Mouse (Mus musculus) kidney, embryonic 15.5 days (tissue): ENCODE data around the gene Otud7a. TPM values are rescaled to one million over a fixed set of nuclear protein-coding genes. Genes with fewer than 3 reads are reported as not detected.

Source experiments
- ATAC-seq: fragments of 200-750 bp; cut with Nextera tagmentation; replicated peaks from 2 replicates; pipeline ENCODE4 v1.8.0; 2017; ENCODE audit warnings: moderate TSS enrichment; ENCODE audit not compliant: low FRiP score
- H3K27ac ChIP-seq: fragments of 300-500 bp; sonication (generic); 2 replicates; pipeline ENCODE4 v1.5.1; 2015; ENCODE audit warnings: mild to moderate bottlenecking, inconsistent platforms
- H3K27me3 ChIP-seq: fragments of 300-500 bp; sonication (generic); 2 replicates; pipeline ENCODE4 v1.6.1; 2015; ENCODE audit warnings: inconsistent platforms
- H3K36me3 ChIP-seq: fragments of 300-500 bp; sonication (generic); 2 replicates; pipeline ENCODE4 v1.6.1; 2015; ENCODE audit warnings: inconsistent platforms
- H3K4me1 ChIP-seq: fragments of 300-500 bp; sonication (generic); 2 replicates; pipeline ENCODE4 v1.6.1; 2015; ENCODE audit warnings: inconsistent platforms
- H3K4me2 ChIP-seq: fragments of 300-500 bp; sonication (generic); 2 replicates; pipeline ENCODE4 v1.6.1; 2015; ENCODE audit warnings: moderate library complexity, mild to moderate bottlenecking, inconsistent platforms
- H3K4me3 ChIP-seq: fragments of 300-500 bp; sonication (generic); replicated peaks from 2 replicates; pipeline ENCODE4 v1.5.1; 2015; ENCODE audit warnings: mild to moderate bottlenecking, inconsistent platforms
- H3K9ac ChIP-seq: fragments of 300-500 bp; sonication (generic); 2 replicates; pipeline ENCODE4 v1.6.1; 2015; ENCODE audit warnings: mild to moderate bottlenecking, inconsistent platforms
- H3K9me3 ChIP-seq: fragments of 300-500 bp; sonication (generic); replicated peaks from 2 replicates; pipeline ENCODE4 v1.6.1; 2016; ENCODE audit warnings: inconsistent platforms
- WGBS: fragments of 180-500 bp; shearing (Covaris S2); methylation state at CpG from one replicate; pipeline ENCODE4 v1.1.7; 2015; ENCODE audit warnings: mixed read lengths; 5-methylcytosine and 5-hydroxymethylcytosine counted together
- polyA plus RNA-seq: library from polyadenylated mRNA; unstranded; fragments of >200 nt; fragmentation: Nextera tagmentation; extraction: Ambion mirVana; gene quantifications from 2 replicates; pipeline ENCODE4 v1.2.1, GENCODE M21; 2015

The Otud7a gene
- polyA plus RNA-seq, 1 experiment from 2014 or later = 0.14 TPM

DNA sequence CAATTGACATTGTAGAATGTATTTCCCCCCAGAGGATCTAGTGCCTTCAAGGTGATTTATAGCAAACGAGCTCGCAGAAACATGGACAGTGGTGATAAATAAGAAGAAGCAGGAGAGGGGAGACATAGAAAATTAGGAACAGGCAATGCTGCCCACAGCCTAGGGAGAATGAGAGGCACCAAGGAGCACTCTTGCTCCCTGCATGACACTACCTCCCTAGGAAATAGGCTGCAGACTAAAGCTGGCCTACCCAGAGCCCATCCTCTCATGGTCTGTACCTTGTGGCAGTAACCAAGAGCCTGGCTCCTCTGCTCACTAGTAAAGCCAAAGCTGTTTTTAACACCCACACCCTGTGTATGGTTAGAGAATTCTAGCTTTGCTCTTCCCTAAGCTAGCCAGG is 138.8 kb downstream of the Otud7a start:
- no peak overlapping the region for H3K4me2 ChIP-seq
- ATAC-seq = no peak
- no peak overlapping the region for H3K4me3 ChIP-seq
- 68% methylated on average over 2 of the region's 2 CpGs for WGBS
- H3K9ac ChIP-seq = no peak overlapping the region
- H3K9me3 ChIP-seq = no peaks in the 10 kb centered on the region
- H3K27me3 ChIP-seq = no peaks in the 10 kb centered on the region
- no peak overlapping the region for H3K27ac ChIP-seq
- no peaks in the 10 kb centered on the region for H3K4me1 ChIP-seq
- H3K36me3 ChIP-seq = no peaks in the 10 kb centered on the region

DNA sequence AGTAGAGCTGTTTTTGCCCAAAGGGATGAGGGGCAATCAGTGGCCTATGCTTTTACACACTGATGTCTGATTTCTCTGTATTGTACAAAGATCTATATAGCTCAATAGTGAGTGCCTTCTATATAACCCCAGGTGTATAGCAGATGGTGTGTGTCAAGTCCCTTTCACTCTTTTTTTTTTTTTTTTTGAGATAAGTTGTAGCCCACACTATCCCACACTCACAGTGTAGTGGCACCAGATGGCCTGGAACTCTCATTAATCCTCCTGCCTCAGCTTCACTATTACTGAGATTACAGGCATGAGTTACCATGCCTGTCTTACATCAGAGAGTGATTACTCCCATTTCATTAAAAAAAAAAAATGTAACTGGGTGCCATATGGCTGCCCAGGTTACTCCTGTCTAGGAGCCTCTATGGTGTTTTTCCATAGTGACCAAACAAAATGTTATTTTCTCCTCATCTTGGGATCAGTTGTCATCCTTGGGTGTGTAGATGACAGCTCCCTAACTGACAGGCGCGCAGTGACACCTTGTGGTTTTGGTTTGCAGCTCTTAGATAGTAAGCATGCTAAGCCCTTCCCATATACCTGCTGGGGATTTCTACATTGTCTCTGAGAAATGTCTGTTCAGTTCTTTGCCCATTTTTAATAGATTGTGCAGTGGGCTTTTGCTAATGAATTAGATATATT is 141.8 kb downstream of the Otud7a start:
- ATAC-seq = no peak
- Histone ChIP-seq H3K4me2 (no peak overlapping the region), H3K9ac (no peak overlapping the region), H3K27ac (no peak overlapping the region), H3K4me1 (no peaks in the 10 kb centered on the region), H3K27me3 (no peaks in the 10 kb centered on the region), H3K4me3 (no peak overlapping the region), H3K36me3 (no peaks in the 10 kb centered on the region), H3K9me3 (no peaks in the 10 kb centered on the region)
- 53% methylated on average over 2 of the region's 2 CpGs for WGBS

DNA sequence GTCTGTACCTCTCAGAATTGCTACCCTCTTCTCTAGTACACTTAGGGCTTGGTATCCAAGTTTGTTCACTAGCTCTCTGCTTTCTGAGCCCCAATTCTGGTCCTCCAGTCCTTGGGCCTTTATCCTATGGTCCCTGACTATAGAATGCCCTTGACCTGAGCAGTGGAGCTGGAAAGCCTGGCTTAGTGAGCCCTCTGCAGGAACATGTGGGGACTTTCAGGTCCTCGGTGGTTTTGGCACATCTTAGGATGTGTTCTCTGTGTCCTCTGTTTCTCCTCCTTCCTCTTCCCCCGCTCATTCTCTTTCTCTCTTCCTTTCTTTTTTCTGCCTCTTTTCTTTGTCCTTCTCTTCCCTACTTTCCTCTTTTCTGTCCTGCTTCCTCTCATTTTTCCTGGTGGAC is 145.8 kb downstream of the Otud7a start:
- Histone ChIP-seq H3K27me3 (no peaks in the 10 kb centered on the region), H3K4me2 (no peak overlapping the region), H3K9me3 (no peaks in the 10 kb centered on the region), H3K4me3 (no peak overlapping the region), H3K36me3 (no peaks in the 10 kb centered on the region), H3K27ac (no peak overlapping the region), H3K9ac (no peak overlapping the region), H3K4me1 (no peaks in the 10 kb centered on the region)
- ATAC-seq = no peak
- WGBS = 64% methylated on average over 2 of the region's 2 CpGs

DNA sequence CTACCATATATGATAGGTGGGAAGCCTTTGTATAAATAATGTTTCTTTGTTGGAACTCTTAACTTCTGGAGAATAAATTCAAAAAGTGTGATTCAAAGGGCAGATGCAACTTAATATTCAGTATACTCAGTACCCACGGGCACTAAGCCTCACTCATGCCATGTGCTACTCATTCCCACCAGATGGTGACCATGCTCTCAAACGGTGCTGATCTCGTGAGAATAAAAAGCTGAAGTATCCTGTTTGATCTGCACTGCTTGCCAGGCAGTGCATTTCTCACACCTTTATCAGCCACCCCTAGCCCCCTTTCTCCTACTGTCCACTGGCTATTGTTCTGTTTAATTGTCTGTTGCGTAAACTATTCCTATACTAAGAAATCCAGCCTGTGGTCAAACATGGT is 146.8 kb downstream of the Otud7a start:
- Histone ChIP-seq H3K27me3 (no peaks in the 10 kb centered on the region), H3K9me3 (no peaks in the 10 kb centered on the region)
- ATAC-seq = no peak

DNA sequence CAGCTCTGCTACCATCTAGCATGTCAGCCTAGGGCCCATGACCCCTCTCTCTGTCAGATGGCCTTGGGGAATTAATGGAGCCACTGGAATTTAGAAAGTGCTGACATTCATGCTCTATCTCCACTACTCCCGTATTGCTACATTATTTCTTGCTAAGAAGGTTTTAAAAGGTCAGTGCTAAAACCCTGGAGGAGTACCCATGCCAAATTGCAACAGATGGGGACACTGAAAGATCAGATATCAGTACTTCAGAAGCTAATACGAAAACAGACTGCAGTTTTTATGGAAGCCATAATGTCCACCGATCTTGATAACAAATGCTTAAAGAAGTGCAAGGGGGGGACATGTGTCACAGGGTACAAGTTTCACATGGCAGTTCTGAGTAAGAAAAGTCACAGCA is 147.5 kb downstream of the Otud7a start:
- ATAC-seq = no peak
- 24% methylated on average over 3 of the region's 3 CpGs for WGBS

More for the DNA sequence above, 146.8 kb downstream of the Otud7a start:
- H3K9ac ChIP-seq = no peak overlapping the region
- WGBS = 60% methylated on average over 4 of the region's 4 CpGs
- no peak overlapping the region for H3K27ac ChIP-seq
- no peak overlapping the region for H3K4me2 ChIP-seq
- H3K4me1 ChIP-seq = no peaks in the 10 kb centered on the region
- no peak overlapping the region for H3K4me3 ChIP-seq
- no peaks in the 10 kb centered on the region for H3K36me3 ChIP-seq

DNA sequence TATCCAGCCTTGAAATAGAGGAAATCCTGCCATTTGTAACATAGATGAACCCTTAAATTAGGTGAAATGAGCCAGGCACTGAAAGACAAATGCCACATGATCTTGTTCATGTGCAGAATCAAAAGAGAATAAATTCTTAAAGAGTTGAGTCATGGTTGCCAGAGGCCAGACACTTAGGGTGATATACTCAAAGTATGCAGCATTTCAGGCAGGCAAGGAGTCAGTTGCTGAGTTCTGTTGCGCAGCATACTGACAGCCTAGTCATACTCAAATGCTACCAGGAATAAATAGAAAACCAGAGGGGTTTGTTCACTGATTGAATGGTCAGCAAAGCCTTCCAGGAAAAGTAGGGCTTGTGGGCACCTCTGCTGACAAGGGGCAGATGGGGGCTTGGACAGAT is 160.3 kb downstream of the Otud7a start:
- Histone ChIP-seq H3K27ac (no peak overlapping the region), H3K4me1 (no peaks in the 10 kb centered on the region), H3K9ac (no peak overlapping the region), H3K4me2 (no peak overlapping the region), H3K27me3 (no peaks in the 10 kb centered on the region), H3K36me3 (no peaks in the 10 kb centered on the region), H3K4me3 (no peak overlapping the region), H3K9me3 (no peaks in the 10 kb centered on the region)
- 90% methylated on average over 1 of the region's 1 CpGs for WGBS
- no peak for ATAC-seq

More for the DNA sequence above, 147.5 kb downstream of the Otud7a start:
- H3K27ac ChIP-seq = no peak overlapping the region
- H3K9me3 ChIP-seq = no peaks in the 10 kb centered on the region
- no peak overlapping the region for H3K4me3 ChIP-seq
- H3K4me2 ChIP-seq = no peak overlapping the region
- no peaks in the 10 kb centered on the region for H3K4me1 ChIP-seq
- no peaks in the 10 kb centered on the region for H3K36me3 ChIP-seq
- no peaks in the 10 kb centered on the region for H3K27me3 ChIP-seq
- H3K9ac ChIP-seq = no peak overlapping the region

DNA sequence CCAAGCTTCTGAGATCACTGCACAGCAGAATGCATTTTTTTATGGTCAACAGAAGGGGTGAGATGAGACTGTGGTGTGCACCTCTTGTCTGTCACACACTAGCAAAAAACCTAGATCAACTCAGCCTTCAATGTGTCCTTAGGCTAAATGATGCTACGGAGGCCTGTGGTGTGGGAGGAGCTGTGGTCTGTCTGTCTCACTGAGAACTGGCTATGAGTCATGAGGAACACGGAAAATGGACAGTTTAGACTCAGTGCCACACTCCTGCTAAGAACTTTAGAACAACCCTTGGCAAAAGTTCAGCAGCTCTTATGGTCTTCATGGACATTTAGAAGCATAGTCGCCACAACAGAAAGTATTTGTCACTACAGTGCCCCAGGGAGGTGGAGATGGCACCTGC is 172.5 kb downstream of the Otud7a start:
- WGBS = 80% methylated on average over 3 of the region's 3 CpGs
- no peak overlapping the region for H3K4me3 ChIP-seq
- no peaks in the 10 kb centered on the region for H3K9me3 ChIP-seq
- no peak for ATAC-seq
- no peaks in the 10 kb centered on the region for H3K4me1 ChIP-seq
- H3K27ac ChIP-seq = no peak overlapping the region
- no peaks in the 10 kb centered on the region for H3K36me3 ChIP-seq
- H3K4me2 ChIP-seq = no peak overlapping the region
- no peak overlapping the region for H3K9ac ChIP-seq
- no peaks in the 10 kb centered on the region for H3K27me3 ChIP-seq

DNA sequence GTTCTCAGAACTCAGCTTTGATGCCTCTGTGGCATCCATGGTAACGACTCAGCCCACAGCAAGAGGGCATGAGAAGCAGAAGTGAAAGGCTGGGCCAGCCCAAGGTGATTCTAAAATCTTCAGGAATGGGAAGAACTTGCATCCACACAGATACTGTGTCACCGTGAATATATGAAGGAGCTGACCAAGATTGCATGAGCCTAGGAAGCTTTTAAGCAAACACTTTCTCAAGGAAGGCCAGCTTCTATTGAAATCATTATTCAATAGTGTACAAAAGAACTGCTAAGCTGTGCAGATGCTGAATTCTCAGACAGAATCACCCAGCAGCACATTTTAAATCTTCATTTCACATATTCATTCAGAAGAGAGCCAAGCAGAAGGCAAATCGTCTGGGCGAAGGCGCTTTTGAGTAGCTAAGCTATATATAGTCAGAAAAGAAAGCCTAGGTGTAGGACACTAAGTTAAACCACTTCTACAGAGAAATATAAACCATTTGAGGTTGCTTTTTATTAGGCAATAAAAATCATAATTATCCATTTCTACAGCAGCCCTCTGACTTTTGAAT is 176.3 kb downstream of the Otud7a start:
- WGBS = 92% methylated on average over 5 of the region's 5 CpGs
- no peaks in the 10 kb centered on the region for H3K4me1 ChIP-seq
- no peaks in the 10 kb centered on the region for H3K36me3 ChIP-seq
- H3K4me2 ChIP-seq = no peak overlapping the region
- H3K9me3 ChIP-seq = no peaks in the 10 kb centered on the region
- H3K9ac ChIP-seq = no peak overlapping the region
- H3K27ac ChIP-seq = no peak overlapping the region
- no peak for ATAC-seq
- H3K4me3 ChIP-seq = no peak overlapping the region
- H3K27me3 ChIP-seq = no peaks in the 10 kb centered on the region

DNA sequence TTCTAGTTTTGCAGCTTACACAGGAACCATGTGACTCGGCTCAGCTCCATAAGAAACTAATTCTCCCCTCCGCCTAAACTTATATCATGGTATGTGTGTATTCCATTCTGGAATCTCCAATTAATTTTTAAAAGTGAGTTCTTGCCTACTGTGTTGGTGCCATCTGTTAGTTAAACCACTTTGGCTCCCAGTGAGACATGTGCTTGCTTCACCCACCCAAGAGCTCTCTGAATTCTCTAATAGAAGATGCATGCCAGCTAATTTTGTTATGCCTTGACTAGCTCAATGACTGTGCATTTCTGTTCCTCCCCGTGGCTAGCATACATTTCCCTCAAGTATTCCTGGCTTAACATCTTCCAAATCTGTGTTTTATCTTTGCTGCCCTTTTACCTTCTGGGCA is 193.1 kb downstream of the Otud7a start:
- Histone ChIP-seq H3K27me3 (no peaks in the 10 kb centered on the region), H3K4me2 (no peak overlapping the region), H3K4me3 (no peak overlapping the region), H3K9ac (no peak overlapping the region), H3K27ac (no peak overlapping the region), H3K9me3 (0 out of 2 replicates have a peak, but pooled peaks cover 3% of the 10 kb centered on the region), H3K36me3 (no peaks in the 10 kb centered on the region), H3K4me1 (no peaks in the 10 kb centered on the region)
- ATAC-seq = no peak
- 76% methylated on average over 3 of the region's 3 CpGs for WGBS

DNA sequence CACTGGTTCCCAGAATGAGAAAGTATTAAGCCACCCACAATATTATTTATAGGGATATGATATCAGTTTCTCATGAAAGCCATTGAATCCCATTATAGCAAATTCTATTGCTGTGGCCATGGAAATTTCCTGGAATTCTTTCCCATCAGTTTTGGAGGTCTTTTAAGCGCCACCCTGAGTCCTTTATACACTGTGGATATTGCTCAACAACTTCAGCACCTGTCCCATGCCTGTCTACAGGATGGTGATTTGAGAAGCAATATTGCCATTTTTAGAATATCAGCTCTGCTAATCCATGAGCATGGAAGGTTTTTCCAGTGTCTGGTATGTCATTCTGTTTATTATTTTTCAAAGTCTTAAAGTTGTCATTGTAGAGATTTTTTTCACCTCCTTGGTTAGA is 199.5 kb downstream of the Otud7a start:
- Histone ChIP-seq H3K9me3 (no peaks in the 10 kb centered on the region), H3K9ac (no peak overlapping the region), H3K4me1 (no peaks in the 10 kb centered on the region), H3K27me3 (no peaks in the 10 kb centered on the region), H3K27ac (no peak overlapping the region), H3K4me2 (no peak overlapping the region), H3K36me3 (no peaks in the 10 kb centered on the region), H3K4me3 (no peak overlapping the region)
- no peak for ATAC-seq
- 84% methylated on average over 1 of the region's 1 CpGs for WGBS

DNA sequence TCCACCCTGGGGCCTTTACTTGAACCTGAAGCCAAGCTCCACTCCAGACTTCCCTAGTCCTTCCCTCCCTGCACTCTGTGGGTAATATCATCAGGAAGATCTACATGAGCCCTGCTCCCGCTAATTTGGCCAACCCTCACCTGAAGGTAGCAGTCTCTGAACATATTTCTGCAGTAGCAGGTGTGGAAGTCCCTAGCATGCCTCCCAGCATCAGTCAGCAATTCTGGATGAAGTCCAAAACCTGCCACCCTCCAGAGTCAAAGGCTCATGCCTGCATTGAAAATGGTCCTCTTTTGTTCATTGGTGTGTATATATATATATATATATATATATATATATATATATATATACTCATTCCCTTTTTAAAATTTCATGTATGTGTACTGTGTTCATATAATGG is 202.6 kb downstream of the Otud7a start:
- no peak for ATAC-seq
- Histone ChIP-seq H3K9ac (no peak overlapping the region), H3K27ac (no peak overlapping the region), H3K36me3 (no peaks in the 10 kb centered on the region), H3K4me1 (no peaks in the 10 kb centered on the region), H3K27me3 (no peaks in the 10 kb centered on the region), H3K9me3 (no peaks in the 10 kb centered on the region; the same call in 1 of the 2 replicates), H3K4me3 (no peak overlapping the region), H3K4me2 (no peak overlapping the region)
- 82% methylated on average over 1 of the region's 1 CpGs for WGBS

DNA sequence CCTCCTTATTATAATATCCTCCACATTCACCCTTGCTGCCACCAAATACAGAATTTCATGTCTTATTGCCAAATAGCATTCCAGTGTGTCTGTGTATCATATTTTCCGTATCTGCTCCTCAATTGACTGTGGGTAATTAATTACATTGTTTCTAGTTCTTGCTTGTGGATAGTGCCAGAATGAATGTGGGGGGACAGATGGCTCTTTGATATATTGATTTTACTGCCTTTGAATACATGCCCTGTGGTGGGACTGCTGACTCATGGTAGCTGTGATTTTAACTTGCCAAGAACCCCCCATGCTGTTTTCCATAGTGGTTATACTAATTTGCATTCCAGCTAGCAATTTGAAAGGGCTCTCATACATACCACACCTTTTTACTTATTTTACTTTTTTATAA is 215.7 kb downstream of the Otud7a start:
- no peaks in the 10 kb centered on the region for H3K36me3 ChIP-seq
- H3K9me3 ChIP-seq = no peaks in the 10 kb centered on the region
- no peak overlapping the region for H3K4me3 ChIP-seq
- H3K27ac ChIP-seq = no peak overlapping the region
- ATAC-seq = no peak
- H3K9ac ChIP-seq = no peak overlapping the region
- 59% methylated on average over 1 of the region's 1 CpGs for WGBS
- no peaks in the 10 kb centered on the region for H3K27me3 ChIP-seq
- no peak overlapping the region for H3K4me2 ChIP-seq
- H3K4me1 ChIP-seq = no peaks in the 10 kb centered on the region

DNA sequence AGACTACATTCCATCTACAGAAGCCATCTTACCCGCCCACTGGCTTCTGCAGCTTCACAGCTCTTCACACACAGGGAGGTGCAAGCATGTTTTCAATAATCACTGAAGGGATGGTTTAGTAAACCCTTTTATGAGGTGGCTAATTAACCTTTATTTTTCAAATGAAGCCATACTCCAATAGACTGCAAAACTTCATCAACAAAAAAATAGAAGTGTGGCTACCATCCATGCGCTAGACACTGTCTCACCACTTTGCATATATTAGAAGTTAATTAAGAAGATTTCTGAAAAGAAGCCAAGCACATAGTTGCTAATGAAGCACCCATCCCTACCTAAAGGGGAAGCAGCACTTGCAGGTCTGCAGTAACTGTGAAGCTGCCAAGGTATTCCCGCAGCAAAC is 218.2 kb downstream of the Otud7a start:
- Histone ChIP-seq H3K27ac (no peak overlapping the region), H3K9me3 (no peaks in the 10 kb centered on the region), H3K9ac (no peak overlapping the region), H3K27me3 (no peaks in the 10 kb centered on the region), H3K4me1 (no peaks in the 10 kb centered on the region), H3K36me3 (no peaks in the 10 kb centered on the region), H3K4me2 (no peak overlapping the region), H3K4me3 (no peak overlapping the region)
- ATAC-seq = no peak
- WGBS = 86% methylated on average over 3 of the region's 3 CpGs
